ENCODE assay signal across 9 mouse cellular contexts in the genomic region with DNA sequence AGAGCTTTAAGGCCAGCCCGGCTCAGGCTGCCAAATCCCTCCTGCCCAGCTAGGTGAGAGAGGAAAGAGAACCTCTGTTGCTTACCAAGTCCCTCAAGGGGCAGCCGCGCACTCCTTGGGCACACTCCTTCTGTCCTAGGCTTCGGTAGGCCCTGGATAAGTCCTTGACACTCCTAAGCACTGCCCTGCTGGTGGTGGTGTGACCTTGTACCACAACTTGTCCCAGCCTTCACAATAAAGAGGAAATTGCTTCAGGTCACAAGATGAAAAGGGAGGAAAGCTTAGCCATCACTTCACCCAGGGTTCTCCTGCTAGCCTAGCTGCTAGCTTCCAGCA. TPM values are rescaled to one million over a fixed set of nuclear protein-coding genes. Genes with fewer than 3 reads are reported as not detected.
A peak's percentile ranks its signal among the peaks of the same experiment; 100 is the strongest.
DNase-seq lines count a peak whose midpoint lies in the region; ATAC-seq and TF ChIP-seq lines count a peak whose summit lies in the region.
"Had no signal": no experiment of that assay in that cellular context is flagged by ENCODE, and none has a peak within 500 bp of the region (broad histone marks: within the 10 kb centered on the region; RNA-seq: fewer than 3 reads in every experiment).

A gene (minus strand): TSS at position 132 of the 336 bp plus-strand sequence.

- peaks cover 4% of the 10 kb centered on the region; the same call in 1 of the 2 replicates for H3K4me1 ChIP-seq in heart, embryonic 16.5 days (ENCODE audit: control insufficient read depth, insufficient read depth, low read length)
- peaks cover 0 to 8% of the 10 kb centered on the region in 2 experiments; a peak in 2 of 4 replicates for H3K4me1 ChIP-seq in ES-E14 (ENCODE audit: control insufficient read depth in 2 of 2, insufficient read depth in 2 of 2, low read length in 2 of 2, poor library complexity in 1 of 2)
- peaks cover 23% of the 10 kb centered on the region for H3K4me1 ChIP-seq in hindbrain, embryonic 13.5 days (replicated peaks)
- H3K4me1 ChIP-seq in liver, embryonic 15.5 days (replicated peaks): no peaks in the 10 kb centered on the region

- H3K4me3 ChIP-seq in heart, embryonic 16.5 days (ENCODE audit: low read length): peak within 1 kb of the TSS; percentile 55
- H3K4me3 ChIP-seq in ES-E14 (ENCODE audit: insufficient read depth in 1 of 2, low read depth in 1 of 2, low read length in 2 of 2, poor library complexity in 1 of 2, severe bottlenecking in 1 of 2): peak within 1 kb of the TSS; percentile 43 to 58
- peak within 1 kb of the TSS; percentile 56 for H3K4me3 ChIP-seq in hindbrain, embryonic 13.5 days
- no peak within 1 kb of the TSS for H3K4me3 ChIP-seq in liver, embryonic 15.5 days (replicated peaks)

- ATAC-seq in heart, embryonic 16.5 days (replicated peaks; ENCODE audit: extremely low read depth, insufficient read depth, low FRiP score): 0 out of 2 replicates have a peak, but pooled peaks have one; percentile 19
- peak; percentile 38; the same call in 1 of the 2 replicates for ATAC-seq in hindbrain, embryonic 13.5 days (ENCODE audit: low FRiP score)
- no peak for ATAC-seq in liver, embryonic 15.5 days (ENCODE audit: insufficient read depth)
- ATAC-seq in megakaryocyte progenitor cell, adult 5-6 weeks (replicated peaks; ENCODE audit: poor library complexity): no peak

- no peak for DNase-seq in heart, adult 9 months (ENCODE audit: low spot score in 2 of 2)
- DNase-seq in ES-E14 (ENCODE audit: low read depth, low spot score): no peak
- no peak for DNase-seq in cerebellum, postnatal 14 days
- DNase-seq in cerebellum, adult 9-10 months: no peak

- H3K27me3 ChIP-seq in heart, embryonic 16.5 days (ENCODE audit: control insufficient read depth, insufficient read depth, low read length): peaks cover 32% of the 10 kb centered on the region
- H3K27me3 ChIP-seq in hindbrain, embryonic 13.5 days: peaks cover 41% of the 10 kb centered on the region
- peaks cover 36% of the 10 kb centered on the region for H3K27me3 ChIP-seq in liver, embryonic 15.5 days

- H3K4me2 ChIP-seq in heart, embryonic 16.5 days (ENCODE audit: low read depth, low read length): peak within 1 kb of the TSS; percentile 92
- peak within 1 kb of the TSS; percentile 94 for H3K4me2 ChIP-seq in hindbrain, embryonic 13.5 days
- peak within 1 kb of the TSS; percentile 38 for H3K4me2 ChIP-seq in liver, embryonic 15.5 days

- peak within 1 kb of the TSS; percentile 54 for H3K9ac ChIP-seq in heart, embryonic 16.5 days (ENCODE audit: low read length)
- H3K9ac ChIP-seq in ES-E14 (ENCODE audit: insufficient read depth, low read depth, low read length, poor library complexity, severe bottlenecking): peak within 1 kb of the TSS; percentile 39
- H3K9ac ChIP-seq in hindbrain, embryonic 13.5 days: peak within 1 kb of the TSS; percentile 78
- no peak within 1 kb of the TSS for H3K9ac ChIP-seq in liver, embryonic 15.5 days

- WGBS in heart, embryonic 16.5 days: 31% methylated on average over 4 of the region's 4 CpGs
- WGBS in hindbrain, embryonic 13.5 days: 18% methylated on average over 4 of the region's 4 CpGs
- 33% methylated on average over 4 of the region's 4 CpGs for WGBS in liver, embryonic 15.5 days (ENCODE audit: insufficient replicate concordance)

- in situ Hi-C loops in ES-E14 (cut with MboI; ENCODE audit: low sequenced_read_pairs in 2 of 2, unreplicated experiment in 2 of 2): loop anchor here in 1 of 2 experiments (25.0 kb wide), 1 partner anchor 89 kb away; no protein-coding TSS in a partner anchor

- H3K27ac ChIP-seq in heart, embryonic 16.5 days (ENCODE audit: low read length): no peak within 1 kb of the TSS
- no peak within 1 kb of the TSS for H3K27ac ChIP-seq in ES-E14 (ENCODE audit: insufficient read depth, low read depth, low read length, poor library complexity, severe bottlenecking)
- peak within 1 kb of the TSS; percentile 74 for H3K27ac ChIP-seq in hindbrain, embryonic 13.5 days
- no peak within 1 kb of the TSS for H3K27ac ChIP-seq in liver, embryonic 15.5 days (replicated peaks)

- H3K9me3 ChIP-seq in heart, embryonic 16.5 days (replicated peaks; ENCODE audit: control insufficient read depth, low read length): no peaks in the 10 kb centered on the region
- H3K9me3 ChIP-seq in ES-E14 (ENCODE audit: control insufficient read depth, insufficient read depth, low read depth, low read length): no peaks in the 10 kb centered on the region
- no peaks in the 10 kb centered on the region for H3K9me3 ChIP-seq in hindbrain, embryonic 13.5 days
- H3K9me3 ChIP-seq in liver, embryonic 15.5 days (replicated peaks): no peaks in the 10 kb centered on the region

- H3K36me3 ChIP-seq in heart, embryonic 16.5 days (ENCODE audit: control insufficient read depth, insufficient read depth): no peaks in the 10 kb centered on the region
- no peaks in the 10 kb centered on the region for H3K36me3 ChIP-seq in ES-E14 (ENCODE audit: control insufficient read depth, insufficient read depth, low read length, poor library complexity, severe bottlenecking)
- no peaks in the 10 kb centered on the region for H3K36me3 ChIP-seq in hindbrain, embryonic 13.5 days
- no peaks in the 10 kb centered on the region for H3K36me3 ChIP-seq in liver, embryonic 15.5 days (replicated peaks)

TF ChIP-seq in ES-E14, 5 proteins besides CTCF, POLR2A, EP300 and RAD21:
- no peak for TF ChIP-seq ZC3H11A (IDR thresholded peaks at IDR 0.05; ENCODE audit: borderline replicate concordance, low read depth, low read length)
- TF ChIP-seq MAFK (IDR thresholded peaks at IDR 0.05; ENCODE audit: insufficient read depth, low read depth, low read length): no peak
- no peak for TF ChIP-seq CHD2 (IDR thresholded peaks at IDR 0.05; ENCODE audit: low read depth, low read length)
- TF ChIP-seq ZNF384 (IDR thresholded peaks at IDR 0.05; ENCODE audit: low read depth, low read length): no peak
- TF ChIP-seq HCFC1 (IDR thresholded peaks at IDR 0.05; ENCODE audit: borderline replicate concordance, insufficient read depth, low read length): no peak
TF ChIP-seq in ES-E14: peak in this region for 0.

RNA-seq across cellular contexts. Expression of the gene that starts here (rescaled TPM):
- 0.15 and 0.20 TPM in 2 replicates for polyA plus RNA-seq in heart, embryonic 16.5 days (2015; fragmentation: Nextera tagmentation; extraction: Ambion mirVana)
- total RNA-seq in ES-E14 (2012; rRNA removed): 1.0 and 1.2 TPM in 2 replicates
- 2.5 and 3.0 TPM in 2 replicates for polyA plus RNA-seq in hindbrain, embryonic 13.5 days (2015; fragmentation: Nextera tagmentation; extraction: Ambion mirVana)
- 0.21 and 0.29 TPM in 2 replicates for polyA plus RNA-seq in liver, embryonic 15.5 days (2015; fragmentation: Nextera tagmentation; extraction: Ambion mirVana)
- total RNA-seq in megakaryocyte progenitor cell, adult 5-6 weeks (2015): not detected in 2 replicates
- not detected in 2 replicates for total RNA-seq in megakaryocyte progenitor cell, adult 5-6 weeks (2017)
- total RNA-seq: hematopoietic stem cell, adult 5-6 weeks had no signal

Comparison
In these comparisons a context has a peak if more than half of its experiments do, and no peak if none do; other contexts are left out.
1. Peak in ATAC-seq, H3K4me3 ChIP-seq, H3K9ac ChIP-seq and H3K4me2 ChIP-seq in heart, embryonic 16.5 days; RNA of the gene not detected or under 1 TPM.
2. H3K4me2 ChIP-seq: peak in every context shown above with its lines; median percentile 94 in hindbrain, embryonic 13.5 days; 92 in heart, embryonic 16.5 days; 38 in liver, embryonic 15.5 days.